Mouse (Mus musculus): ENCODE results near the gene Gm3127. TPM values are rescaled to one million over a fixed set of nuclear protein-coding genes. Genes with fewer than 3 reads are reported as not detected.
"Not testable (repeated sequence)": the region's sequence is repeated elsewhere in the genome, so short reads cannot be mapped to it uniquely, and the experiment has no call there.

Gene Gm3127
- not detected in 2 replicates for polyA plus RNA-seq (2014; fragmentation: Nextera tagmentation; extraction: Ambion mirVana)

GRCm38 (mm10) chr14:4164730-4165129 is at the start of gene Gm3127:
Gm3127 (plus strand) TSS chr14:4165030.
- not testable (repeated sequence) for H3K4me3 ChIP-seq (ENCODE audit: low read length); H3K9ac ChIP-seq (ENCODE audit: low read depth, low read length); ATAC-seq (ENCODE audit: low FRiP score, low TSS enrichment); H3K4me2 ChIP-seq (replicated peaks; ENCODE audit: low read depth, low read length); H3K27ac ChIP-seq (ENCODE audit: low read depth, low read length); H3K27me3 ChIP-seq (ENCODE audit: control insufficient read depth, insufficient read depth, low read length); H3K4me1 ChIP-seq (ENCODE audit: control insufficient read depth, insufficient read depth, low read length); H3K9me3 ChIP-seq (ENCODE audit: control insufficient read depth, low read length); H3K36me3 ChIP-seq (ENCODE audit: control insufficient read depth, insufficient read depth, low read length)
- WGBS = no CpG with 5 or more reads among the region's 2 CpGs

GRCm38 (mm10) chr14:4141646-4142045 is 23.2 kb upstream of the Gm3127 start:
- H3K27ac ChIP-seq (ENCODE audit: low read depth, low read length); H3K9me3 ChIP-seq (ENCODE audit: control insufficient read depth, low read length); H3K4me2 ChIP-seq (replicated peaks; ENCODE audit: low read depth, low read length); H3K9ac ChIP-seq (ENCODE audit: low read depth, low read length); H3K27me3 ChIP-seq (ENCODE audit: control insufficient read depth, insufficient read depth, low read length); H3K36me3 ChIP-seq (ENCODE audit: control insufficient read depth, insufficient read depth, low read length); H3K4me3 ChIP-seq (ENCODE audit: low read length); ATAC-seq (ENCODE audit: low FRiP score, low TSS enrichment); H3K4me1 ChIP-seq (ENCODE audit: control insufficient read depth, insufficient read depth, low read length): not testable (repeated sequence)
- 95% methylated on average over 4 of the region's 4 CpGs for WGBS

DNA sequence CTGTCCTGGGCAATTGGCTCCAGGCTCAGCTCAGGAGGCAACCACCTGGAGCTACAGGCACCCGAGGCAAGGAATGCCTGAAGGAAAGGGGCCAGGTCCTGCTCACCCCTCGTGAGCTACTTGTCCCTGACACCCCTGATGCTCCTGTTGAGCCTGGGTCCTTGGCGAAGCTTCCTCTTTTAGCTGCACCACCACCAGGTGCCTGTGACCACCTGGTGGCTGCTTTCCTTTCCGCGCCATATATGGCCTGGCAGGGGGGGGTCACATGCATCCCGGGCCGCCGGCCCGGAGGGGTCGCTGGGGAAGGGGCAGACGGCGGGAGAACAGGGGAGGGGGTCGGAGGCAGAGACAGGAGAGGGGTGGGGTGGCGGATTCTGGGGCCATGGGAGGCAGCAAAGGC is 17.2 kb downstream of the Gm3127 start:
- H3K36me3 ChIP-seq (ENCODE audit: control insufficient read depth, insufficient read depth, low read length); H3K27ac ChIP-seq (ENCODE audit: low read depth, low read length); H3K9me3 ChIP-seq (ENCODE audit: control insufficient read depth, low read length); H3K27me3 ChIP-seq (ENCODE audit: control insufficient read depth, insufficient read depth, low read length); ATAC-seq (ENCODE audit: low FRiP score, low TSS enrichment); H3K9ac ChIP-seq (ENCODE audit: low read depth, low read length); H3K4me1 ChIP-seq (ENCODE audit: control insufficient read depth, insufficient read depth, low read length): not testable (repeated sequence)
- Histone ChIP-seq H3K4me2 (replicated peaks; ENCODE audit: low read depth, low read length) (peak overlapping the region; percentile 41), H3K4me3 (ENCODE audit: low read length) (peak overlapping the region; percentile 19)
- 3% methylated on average over 10 of the region's 14 CpGs for WGBS

DNA sequence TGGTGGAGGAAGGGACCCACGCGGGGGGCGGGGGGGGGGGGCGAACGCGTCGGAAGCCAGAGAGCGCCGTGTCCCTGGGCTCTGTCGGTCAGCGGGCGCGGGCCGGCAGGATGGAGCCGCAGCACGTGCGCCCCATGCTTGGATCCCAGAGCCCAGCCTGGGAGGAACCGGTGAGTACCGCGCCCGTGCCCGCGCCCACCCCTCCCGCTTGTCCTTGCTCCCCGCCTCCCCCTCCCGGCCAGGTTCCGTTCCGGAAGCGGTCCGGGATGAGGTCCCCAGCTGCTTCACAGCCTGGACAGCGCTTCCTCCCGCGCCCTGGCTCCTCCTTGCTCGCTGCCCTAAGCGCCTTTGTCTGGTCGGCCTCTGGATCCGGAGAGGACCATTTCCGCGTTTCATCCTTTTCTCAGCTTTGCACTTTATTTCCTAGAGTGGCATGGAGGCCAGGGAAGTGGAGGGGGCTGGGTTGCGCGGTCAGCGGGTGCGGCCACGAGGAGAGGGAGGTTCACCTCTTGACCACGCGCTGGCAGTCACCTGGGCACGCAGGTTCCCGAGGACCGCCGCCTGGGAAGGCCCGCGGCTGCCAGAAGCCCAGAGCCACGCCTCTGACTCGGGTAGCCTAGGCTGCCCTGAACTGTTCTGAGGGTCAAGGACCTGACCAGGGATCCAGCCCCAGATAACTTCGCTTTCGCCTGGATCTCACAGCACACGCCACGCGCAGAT is 17.8 kb downstream of the Gm3127 start, which contains the start of gene Gm2974:
TSS of gene Gm2974 (plus strand) at position 86 of the 720 bp plus-strand sequence.
- H3K9me3 ChIP-seq (ENCODE audit: control insufficient read depth, low read length); H3K9ac ChIP-seq (ENCODE audit: low read depth, low read length); H3K4me1 ChIP-seq (ENCODE audit: control insufficient read depth, insufficient read depth, low read length); H3K27me3 ChIP-seq (ENCODE audit: control insufficient read depth, insufficient read depth, low read length); ATAC-seq (ENCODE audit: low FRiP score, low TSS enrichment); H3K36me3 ChIP-seq (ENCODE audit: control insufficient read depth, insufficient read depth, low read length); H3K27ac ChIP-seq (ENCODE audit: low read depth, low read length): not testable (repeated sequence)
- peak within 1 kb of the TSS; percentile 19 for H3K4me3 ChIP-seq (ENCODE audit: low read length)
- WGBS = 10% methylated on average over 29 of the region's 59 CpGs
- H3K4me2 ChIP-seq (replicated peaks; ENCODE audit: low read depth, low read length) = peak within 1 kb of the TSS; percentile 41

- not testable (repeated sequence) for ATAC-seq (ENCODE audit: low FRiP score, low TSS enrichment); H3K27me3 ChIP-seq (ENCODE audit: control insufficient read depth, insufficient read depth, low read length)
- 19% methylated on average over 4 of the region's 10 CpGs for WGBS
Observed at GRCm38 (mm10) chr14:4183375-4183774, 18.5 kb downstream of the Gm3127 start.

More at GRCm38 (mm10) chr14:4183375-4183774, 18.5 kb downstream of the Gm3127 start:
- not testable (repeated sequence) for H3K27ac ChIP-seq (ENCODE audit: low read depth, low read length); H3K9me3 ChIP-seq (ENCODE audit: control insufficient read depth, low read length); H3K4me3 ChIP-seq (ENCODE audit: low read length); H3K4me1 ChIP-seq (ENCODE audit: control insufficient read depth, insufficient read depth, low read length); H3K4me2 ChIP-seq (replicated peaks; ENCODE audit: low read depth, low read length); H3K36me3 ChIP-seq (ENCODE audit: control insufficient read depth, insufficient read depth, low read length); H3K9ac ChIP-seq (ENCODE audit: low read depth, low read length)

Other genes with a start within 250 kb of the Gm3127 start
- gene Gm3029, start 233.3 kb upstream of the Gm3127 start, polyA plus RNA-seq (2014; fragmentation: Nextera tagmentation; extraction: Ambion mirVana) = not detected in 2 replicates
- 0.14 TPM in 1 of 2 replicates, not detected in the other for gene Gm3095, start 201.5 kb upstream of the Gm3127 start, polyA plus RNA-seq (2014; fragmentation: Nextera tagmentation; extraction: Ambion mirVana)
- not detected in 2 replicates for gene Gm3099, start 166.6 kb upstream of the Gm3127 start, polyA plus RNA-seq (2014; fragmentation: Nextera tagmentation; extraction: Ambion mirVana)
- gene Gm5796, start 141.1 kb upstream of the Gm3127 start, polyA plus RNA-seq (2014; fragmentation: Nextera tagmentation; extraction: Ambion mirVana) = 0.30 TPM in 1 of 2 replicates, not detected in the other
- gene Gm3115, start 80.9 kb upstream of the Gm3127 start, polyA plus RNA-seq (2014; fragmentation: Nextera tagmentation; extraction: Ambion mirVana) = not detected in 2 replicates
- gene Gm8108, start 54.5 kb upstream of the Gm3127 start, polyA plus RNA-seq (2014; fragmentation: Nextera tagmentation; extraction: Ambion mirVana) = 1.0 TPM in 1 of 2 replicates, not detected in the other
- 0.57 TPM in 1 of 2 replicates, not detected in the other for gene Gm2974, start 17.5 kb downstream of the Gm3127 start, polyA plus RNA-seq (2014; fragmentation: Nextera tagmentation; extraction: Ambion mirVana)
- not detected in 2 replicates for gene Gm3138, start 84.6 kb downstream of the Gm3127 start, polyA plus RNA-seq (2014; fragmentation: Nextera tagmentation; extraction: Ambion mirVana)
- gene Gm3149, start 152.3 kb downstream of the Gm3127 start, polyA plus RNA-seq (2014; fragmentation: Nextera tagmentation; extraction: Ambion mirVana) = not detected in 2 replicates
- gene 2610042L04Rik, start 169.7 kb downstream of the Gm3127 start, polyA plus RNA-seq (2014; fragmentation: Nextera tagmentation; extraction: Ambion mirVana) = 0.14 TPM in 1 of 2 replicates, not detected in the other
- not detected in 2 replicates for gene Gm3159, start 232.5 kb downstream of the Gm3127 start, polyA plus RNA-seq (2014; fragmentation: Nextera tagmentation; extraction: Ambion mirVana)

All from kidney, embryonic 14.5 days (tissue).